Mouse (Mus musculus) left cerebral cortex, adult 11 months (tissue): ENCODE results near the gene Wdr66.

Source experiments
- DNase-seq: peaks from one replicate; pipeline ENCODE4 v3.0.0; 2022; ENCODE audit warnings: low spot score

The Wdr66 gene

GRCm38 (mm10) chr5:123270917-123271316, 19.0 kb downstream of the Wdr66 start:
- DNase-seq: no peak

GRCm38 (mm10) chr5:123272927-123273326, 21.0 kb downstream of the Wdr66 start:
- DNase-seq: no peak

DNA sequence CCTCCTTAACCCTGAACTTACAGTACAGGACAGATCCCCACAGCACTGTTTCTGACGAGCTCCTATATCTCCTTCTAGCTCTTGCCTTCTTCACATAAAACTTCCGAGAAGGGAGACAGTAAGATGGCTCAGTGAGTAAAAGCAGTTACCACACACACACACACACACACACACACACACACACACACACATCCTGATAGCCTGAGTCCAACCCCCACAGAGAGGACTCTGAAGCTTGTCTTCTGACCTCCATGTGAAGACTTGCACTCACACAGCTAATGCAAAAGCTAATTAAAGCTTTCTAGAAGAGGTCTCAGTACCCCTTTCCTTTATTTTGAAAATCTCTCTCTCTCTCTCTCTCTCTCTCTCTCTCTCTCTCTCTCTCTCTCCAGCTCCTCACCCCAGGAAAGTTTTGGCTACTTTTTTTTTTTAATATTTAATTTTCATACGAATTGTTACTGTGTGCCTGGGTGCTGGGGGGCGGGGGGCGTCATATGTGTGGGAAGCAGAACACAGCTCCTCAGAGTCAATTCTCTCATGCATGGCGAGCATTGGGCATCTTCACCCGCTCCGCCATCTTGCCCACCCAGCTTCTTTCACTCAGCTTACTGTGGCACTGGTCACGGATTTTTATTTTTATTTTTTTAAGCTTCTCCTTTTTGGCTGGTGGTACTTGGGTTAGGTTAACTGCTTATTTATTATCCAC, 24.9 kb downstream of the Wdr66 start:
- no peak for DNase-seq

- no peak for DNase-seq
These were observed 25.4 kb downstream of the Wdr66 start for GRCm38 (mm10) chr5:123277342-123277701.

- no peak for DNase-seq
These were observed 25.8 kb downstream of the Wdr66 start for GRCm38 (mm10) chr5:123277704-123278103.

GRCm38 (mm10) chr5:123279248-123279647, 27.3 kb downstream of the Wdr66 start:
- DNase-seq: no peak

DNA sequence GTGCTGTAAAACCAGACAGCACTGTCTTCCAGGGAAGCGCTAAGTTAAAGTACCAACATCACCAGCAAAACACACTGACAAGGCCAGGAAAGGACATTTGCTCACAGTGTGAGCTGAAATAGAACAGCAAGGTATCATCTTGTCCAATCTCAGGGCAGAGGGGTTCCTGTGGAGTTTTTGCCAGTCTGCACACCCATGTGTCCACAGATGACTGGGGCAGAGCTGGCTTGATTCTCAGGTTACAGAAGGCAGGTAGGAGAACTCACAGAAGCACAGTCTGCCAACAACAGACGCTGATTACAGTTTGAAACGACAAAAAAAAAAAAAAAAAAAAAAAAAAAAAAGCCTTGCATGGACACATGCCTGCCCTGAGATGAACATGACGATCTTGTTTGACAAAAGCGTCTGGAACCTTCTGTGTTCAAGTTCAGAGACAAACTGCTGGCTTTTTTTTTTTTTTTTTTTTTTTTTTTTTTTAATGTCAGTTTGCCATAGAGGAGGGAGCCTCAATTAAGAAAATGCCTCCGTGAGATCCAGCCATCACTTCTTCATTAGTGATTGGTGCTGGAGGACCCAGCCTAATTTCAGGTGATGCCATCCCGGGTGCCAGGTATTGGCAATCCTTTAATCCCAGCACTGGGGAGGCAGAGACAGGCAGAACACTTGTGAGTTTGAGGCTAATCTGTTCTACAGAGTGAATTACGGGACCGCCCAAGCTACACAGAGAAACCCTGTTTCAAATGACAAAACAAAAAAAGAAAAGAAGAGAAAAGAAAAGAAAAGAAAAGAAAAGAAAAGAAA, 29.6 kb downstream of the Wdr66 start:
- DNase-seq: no peak

- no peak for DNase-seq
These were observed 33.3 kb downstream of the Wdr66 start for GRCm38 (mm10) chr5:123285174-123285573.

GRCm38 (mm10) chr5:123288079-123288478, 36.2 kb downstream of the Wdr66 start:
- no peak for DNase-seq

DNA sequence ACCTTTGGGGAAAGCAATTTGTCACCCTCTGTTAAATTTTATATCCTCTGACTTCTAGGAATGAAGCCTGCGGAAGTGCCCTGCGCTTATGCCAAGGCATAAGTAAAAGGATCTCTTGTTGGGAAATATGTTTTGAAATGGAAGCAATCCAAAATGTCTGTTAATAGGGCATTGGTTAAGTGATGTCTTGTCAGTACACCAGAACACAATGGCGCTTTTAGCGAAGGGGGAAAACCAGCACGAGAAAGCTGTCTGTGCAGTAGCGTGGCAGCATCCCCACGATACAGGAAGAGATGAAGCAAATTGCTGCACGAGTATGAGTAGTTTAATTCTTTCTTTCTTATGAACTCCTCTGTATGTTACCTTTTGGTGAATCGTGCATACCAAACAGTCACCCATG, 42.8 kb downstream of the Wdr66 start:
- DNase-seq: no peak

GRCm38 (mm10) chr5:123296224-123296806, 44.4 kb downstream of the Wdr66 start:
- DNase-seq: no peak

DNA sequence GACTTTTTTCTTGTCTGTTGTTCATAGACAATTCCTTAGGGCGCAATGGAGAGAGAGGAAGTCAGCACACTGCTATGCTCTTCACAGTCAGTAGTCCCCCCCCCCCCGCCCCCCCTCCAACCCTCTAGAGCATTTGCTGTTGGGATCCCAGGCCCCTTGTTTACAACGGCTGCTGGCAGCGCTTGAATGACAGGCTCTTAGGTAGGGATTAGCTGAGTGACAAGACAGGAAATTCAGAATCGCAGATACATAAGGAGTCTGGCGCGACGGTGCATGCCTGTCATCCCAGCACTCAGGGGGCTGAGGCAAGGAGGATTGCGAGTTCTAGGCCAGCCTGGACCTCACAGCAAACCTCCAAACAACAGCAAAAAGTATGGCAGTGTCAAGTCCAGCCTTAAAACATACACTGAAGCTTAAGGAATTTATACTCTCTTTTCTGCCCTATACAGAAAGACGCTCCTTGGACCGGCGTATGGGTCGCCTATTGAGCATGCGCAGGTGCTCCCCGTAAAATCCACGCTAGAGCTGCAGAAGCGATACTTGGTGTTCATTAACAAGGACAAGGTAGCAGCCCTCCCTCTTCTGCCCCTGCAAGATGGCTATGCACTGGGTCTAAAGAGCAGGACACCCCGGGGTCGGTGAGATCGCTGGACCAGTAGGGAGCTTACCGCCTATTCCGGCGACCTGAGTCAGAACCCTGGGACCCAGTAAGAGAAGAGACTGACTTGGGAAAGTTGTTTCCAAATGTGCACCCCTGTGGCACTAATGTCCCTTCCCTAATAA, 45.3 kb downstream of the Wdr66 start:
- no peak for DNase-seq

DNA sequence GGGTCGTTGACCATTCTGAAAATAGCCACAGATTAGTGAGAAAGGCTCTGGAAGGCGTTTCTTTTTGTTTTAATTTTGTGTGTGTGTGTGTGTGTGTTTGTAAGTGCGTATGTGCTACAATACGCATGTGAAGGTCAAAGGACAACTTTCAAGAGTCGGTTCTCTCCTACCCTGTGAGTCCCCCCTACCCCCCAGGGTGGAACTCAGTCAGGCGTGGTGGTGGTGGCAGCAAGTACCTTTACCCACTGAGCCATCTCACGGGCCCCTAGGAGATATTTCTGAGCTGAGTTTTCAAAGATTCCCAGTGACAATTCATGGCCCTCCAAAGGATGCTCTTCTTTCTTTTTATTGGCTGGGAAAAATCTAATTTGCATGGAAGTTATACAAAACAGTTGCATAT, 45.9 kb downstream of the Wdr66 start:
- no peak for DNase-seq

- no peak for DNase-seq
These were observed 46.6 kb downstream of the Wdr66 start for GRCm38 (mm10) chr5:123298526-123298925.

DNA sequence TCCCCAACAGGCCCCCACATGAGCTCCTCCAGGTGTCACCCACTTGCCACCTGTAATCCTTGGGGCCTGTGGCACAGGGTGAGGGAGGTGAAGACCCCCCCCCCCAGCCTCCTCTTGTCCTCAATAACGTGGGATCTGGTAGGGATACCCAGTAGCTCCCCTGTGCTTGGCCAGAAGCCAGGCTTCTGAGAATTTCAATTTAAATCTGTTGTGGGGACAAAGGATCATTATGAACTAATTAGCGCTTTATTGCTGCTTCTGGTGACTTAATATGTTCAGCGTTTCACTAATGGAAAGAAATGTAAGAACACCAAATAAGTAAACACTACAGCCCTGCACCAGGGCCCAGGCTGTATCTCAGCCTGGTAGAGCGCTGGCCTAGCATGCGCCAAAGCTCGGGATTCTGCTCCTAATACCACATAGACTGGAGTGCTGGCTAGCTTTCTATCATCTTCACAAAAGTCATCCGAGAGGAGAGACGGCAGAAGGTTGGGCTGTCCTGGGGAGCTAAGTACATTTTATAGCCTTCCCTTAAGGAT, 48.7 kb downstream of the Wdr66 start:
- DNase-seq: no peak

GRCm38 (mm10) chr5:123301780-123302521, 50.0 kb downstream of the Wdr66 start:
- no peak for DNase-seq

- no peak for DNase-seq
These were observed 55.9 kb downstream of the Wdr66 start for GRCm38 (mm10) chr5:123307630-123308282.

GRCm38 (mm10) chr5:123309816-123310215, 57.9 kb downstream of the Wdr66 start:
- no peak for DNase-seq

- no peak for DNase-seq
These were observed 58.3 kb downstream of the Wdr66 start for GRCm38 (mm10) chr5:123310221-123310620.

GRCm38 (mm10) chr5:123313058-123313630, 61.2 kb downstream of the Wdr66 start:
- DNase-seq: no peak
